Mouse (Mus musculus): Measurements from ENCODE around the gene Map2k2.

- TF ChIP-seq POLR2A (IDR thresholded peaks at IDR 0.05; ENCODE audit: insufficient read depth, low read length) = no peak
- no peak for TF ChIP-seq CTCF (IDR thresholded peaks at IDR 0.05; ENCODE audit: low read depth, low read length)
Measured at GRCm38 (mm10) chr10:81090621-81091020, 15.1 kb upstream of the Map2k2 start.
